Mouse (Mus musculus) embryonic facial prominence, embryonic 11.5 days (tissue): ENCODE measurements around the gene Lrrtm4. TPM values are rescaled to one million over a fixed set of nuclear protein-coding genes. Genes with fewer than 3 reads are reported as not detected.

ENCODE experiments used
- ATAC-seq: fragments of 200-750 bp; cut with Nextera tagmentation; replicated peaks from 2 replicates; pipeline ENCODE4 v1.8.0; 2017; ENCODE audit warnings: low read depth; ENCODE audit not compliant: insufficient number of reproducible peaks, low FRiP score, low TSS enrichment
- DNase-seq: peaks from one replicate; pipeline ENCODE4 v3.0.0-alpha.2; 2015; ENCODE audit warnings: low spot score
- H3K27ac ChIP-seq: fragments of 300-500 bp; sonication (generic); replicated peaks from 2 replicates; pipeline ENCODE4 v1.5.1; 2014; ENCODE audit warnings: mild to moderate bottlenecking, low read depth, low read length, control low read depth
- H3K27me3 ChIP-seq: fragments of 300-500 bp; sonication (generic); 2 replicates; pipeline ENCODE4 v1.6.1; 2014; ENCODE audit warnings: mild to moderate bottlenecking, low read length, moderate library complexity, mixed read lengths; ENCODE audit not compliant: control insufficient read depth, insufficient read depth
- H3K36me3 ChIP-seq: fragments of 300-500 bp; sonication (generic); replicated peaks from 2 replicates; pipeline ENCODE4 v1.6.1; 2014; ENCODE audit warnings: low read depth, mild to moderate bottlenecking, low read length, moderate library complexity, mixed read lengths; ENCODE audit not compliant: control insufficient read depth, insufficient read depth
- H3K4me1 ChIP-seq: fragments of 300-500 bp; sonication (generic); 2 replicates; pipeline ENCODE4 v1.6.1; 2014; ENCODE audit warnings: low read length, mixed read lengths; ENCODE audit not compliant: control insufficient read depth, insufficient read depth
- H3K4me2 ChIP-seq: fragments of 300-500 bp; sonication (generic); 2 replicates; pipeline ENCODE4 v1.6.1; 2014; ENCODE audit warnings: low read depth, mild to moderate bottlenecking, control low read depth, low read length, moderate library complexity
- H3K4me3 ChIP-seq: fragments of 300-500 bp; sonication (generic); 2 replicates; pipeline ENCODE4 v1.5.1; 2014; ENCODE audit warnings: low read depth, low read length, control low read depth
- H3K9ac ChIP-seq: fragments of 300-500 bp; sonication (generic); replicated peaks from 2 replicates; pipeline ENCODE4 v1.6.1; 2014; ENCODE audit warnings: mild to moderate bottlenecking, control low read depth, low read length
- H3K9me3 ChIP-seq: fragments of 300-500 bp; sonication (generic); replicated peaks from 2 replicates; pipeline ENCODE4 v1.6.1; 2016; ENCODE audit warnings: mild to moderate bottlenecking, low read length, inconsistent platforms, mixed read lengths; ENCODE audit not compliant: control insufficient read depth
- WGBS: fragments of 180-500 bp; shearing (Covaris S2); extraction: QIAGEN DNeasy Blood & Tissue Kit; methylation state at CpG from one replicate; pipeline ENCODE4 v1.1.7; 2014; 5-methylcytosine and 5-hydroxymethylcytosine counted together
- polyA plus RNA-seq: library from polyadenylated mRNA; unstranded; fragments of >200 nt; fragmentation: Nextera tagmentation; extraction: Ambion mirVana; gene quantifications from 2 replicates; pipeline ENCODE4 v1.2.1, GENCODE M21; 2014

Lrrtm4 gene
- polyA plus RNA-seq, 1 experiment from 2014 or later, result 1.9 TPM

GRCm38 (mm10) chr6:80470546-80470945, 451.9 kb downstream of the Lrrtm4 start:
- H3K9me3 ChIP-seq, result no peaks in the 10 kb centered on the region
- no peak overlapping the region for H3K4me2 ChIP-seq
- no peaks in the 10 kb centered on the region for H3K27me3 ChIP-seq
- H3K9ac ChIP-seq, result no peak overlapping the region
- H3K4me3 ChIP-seq, result no peak overlapping the region
- 65% methylated on average over 4 of the region's 4 CpGs for WGBS
- no peak for ATAC-seq
- H3K27ac ChIP-seq, result no peak overlapping the region
- no peaks in the 10 kb centered on the region for H3K36me3 ChIP-seq
- DNase-seq, result no peak
- H3K4me1 ChIP-seq, result no peaks in the 10 kb centered on the region

GRCm38 (mm10) chr6:80476153-80476552, 457.5 kb downstream of the Lrrtm4 start:
- DNase-seq (no peak), ATAC-seq (no peak)
- WGBS, result 84% methylated on average over 3 of the region's 3 CpGs
- no peaks in the 10 kb centered on the region for H3K9me3 ChIP-seq
- no peaks in the 10 kb centered on the region for H3K4me1 ChIP-seq
- H3K4me3 ChIP-seq, result no peak overlapping the region
- H3K27me3 ChIP-seq, result no peaks in the 10 kb centered on the region
- no peak overlapping the region for H3K27ac ChIP-seq
- H3K4me2 ChIP-seq, result no peak overlapping the region
- no peaks in the 10 kb centered on the region for H3K36me3 ChIP-seq
- no peak overlapping the region for H3K9ac ChIP-seq

- Histone ChIP-seq H3K36me3 (no peaks in the 10 kb centered on the region), H3K4me1 (no peaks in the 10 kb centered on the region), H3K9me3 (no peaks in the 10 kb centered on the region), H3K27ac (no peak overlapping the region), H3K9ac (no peak overlapping the region), H3K4me3 (no peak overlapping the region), H3K27me3 (no peaks in the 10 kb centered on the region), H3K4me2 (no peak overlapping the region)
- DNase-seq (no peak), ATAC-seq (no peak)
- 11% methylated on average over 1 of the region's 1 CpGs for WGBS
Observed at GRCm38 (mm10) chr6:80545017-80545416, 526.3 kb downstream of the Lrrtm4 start.

- ATAC-seq, result no peak
Observed at GRCm38 (mm10) chr6:80549907-80550306, 531.2 kb downstream of the Lrrtm4 start.

GRCm38 (mm10) chr6:80553398-80553797, 534.7 kb downstream of the Lrrtm4 start:
- DNase-seq (no peak), ATAC-seq (no peak)
- Histone ChIP-seq H3K36me3 (no peaks in the 10 kb centered on the region), H3K4me1 (no peaks in the 10 kb centered on the region), H3K9ac (no peak overlapping the region), H3K9me3 (no peaks in the 10 kb centered on the region), H3K4me2 (no peak overlapping the region), H3K27me3 (no peaks in the 10 kb centered on the region), H3K4me3 (no peak overlapping the region), H3K27ac (no peak overlapping the region)
- WGBS, result 93% methylated on average over 2 of the region's 2 CpGs

More at GRCm38 (mm10) chr6:80549907-80550306, 531.2 kb downstream of the Lrrtm4 start:
- no peaks in the 10 kb centered on the region for H3K4me1 ChIP-seq
- H3K27ac ChIP-seq, result no peak overlapping the region
- no peak for DNase-seq
- H3K36me3 ChIP-seq, result no peaks in the 10 kb centered on the region
- H3K9me3 ChIP-seq, result no peaks in the 10 kb centered on the region
- H3K27me3 ChIP-seq, result no peaks in the 10 kb centered on the region
- H3K4me2 ChIP-seq, result no peak overlapping the region
- no peak overlapping the region for H3K9ac ChIP-seq
- H3K4me3 ChIP-seq, result no peak overlapping the region

- no peak for ATAC-seq
- H3K27me3 ChIP-seq, result no peaks in the 10 kb centered on the region
Observed at GRCm38 (mm10) chr6:80554991-80555390, 536.3 kb downstream of the Lrrtm4 start.

GRCm38 (mm10) chr6:80577227-80577626, 558.5 kb downstream of the Lrrtm4 start:
- WGBS, result 81% methylated on average over 2 of the region's 2 CpGs
- Histone ChIP-seq H3K9ac (no peak overlapping the region), H3K36me3 (no peaks in the 10 kb centered on the region), H3K4me2 (no peak overlapping the region), H3K9me3 (no peaks in the 10 kb centered on the region), H3K4me1 (no peaks in the 10 kb centered on the region), H3K27ac (no peak overlapping the region), H3K27me3 (no peaks in the 10 kb centered on the region), H3K4me3 (no peak overlapping the region)
- no peak for DNase-seq
- no peak for ATAC-seq

More at GRCm38 (mm10) chr6:80554991-80555390, 536.3 kb downstream of the Lrrtm4 start:
- H3K36me3 ChIP-seq, result no peaks in the 10 kb centered on the region
- H3K4me3 ChIP-seq, result no peak overlapping the region
- H3K9ac ChIP-seq, result no peak overlapping the region
- no peak overlapping the region for H3K27ac ChIP-seq
- H3K4me2 ChIP-seq, result no peak overlapping the region
- no peak for DNase-seq
- H3K4me1 ChIP-seq, result no peaks in the 10 kb centered on the region
- H3K9me3 ChIP-seq, result no peaks in the 10 kb centered on the region

GRCm38 (mm10) chr6:80582225-80582624, 563.5 kb downstream of the Lrrtm4 start:
- Histone ChIP-seq H3K27ac (no peak overlapping the region), H3K4me2 (no peak overlapping the region), H3K9me3 (no peaks in the 10 kb centered on the region), H3K36me3 (no peaks in the 10 kb centered on the region), H3K9ac (no peak overlapping the region), H3K27me3 (no peaks in the 10 kb centered on the region), H3K4me1 (no peaks in the 10 kb centered on the region), H3K4me3 (no peak overlapping the region)
- no peak for ATAC-seq
- 80% methylated on average over 1 of the region's 1 CpGs for WGBS
- DNase-seq, result no peak
